Mouse (Mus musculus) intestine, embryonic 14.5 days (tissue): ENCODE results near the gene Clpb. TPM values are rescaled to one million over a fixed set of nuclear protein-coding genes. Genes with fewer than 3 reads are reported as not detected.

Source experiments
- ATAC-seq: fragments of 200-750 bp; cut with Nextera tagmentation; replicated peaks from 2 replicates; pipeline ENCODE4 v1.8.0; 2017; ENCODE audit warnings: low read depth, moderate number of reproducible peaks, moderate TSS enrichment, moderate library complexity; ENCODE audit not compliant: low FRiP score, low TSS enrichment
- DNase-seq: peaks from one replicate; pipeline ENCODE4 v3.0.0-alpha.2; 2018; ENCODE audit warnings: low spot score
- H3K27ac ChIP-seq: fragments of 300-500 bp; sonication (generic); 2 replicates; pipeline ENCODE4 v1.5.1; 2014; ENCODE audit warnings: low read depth, mild to moderate bottlenecking, control low read depth
- H3K27me3 ChIP-seq: fragments of 300-500 bp; sonication (generic); replicated peaks from 2 replicates; pipeline ENCODE4 v1.6.1; 2014; ENCODE audit warnings: low read length, control low read depth; ENCODE audit not compliant: control insufficient read depth, insufficient read depth
- H3K36me3 ChIP-seq: fragments of 300-500 bp; sonication (generic); 2 replicates; pipeline ENCODE4 v1.6.1; 2014; ENCODE audit warnings: low read length, control low read depth; ENCODE audit not compliant: control insufficient read depth, insufficient read depth
- H3K4me1 ChIP-seq: fragments of 300-500 bp; sonication (generic); replicated peaks from 2 replicates; pipeline ENCODE4 v1.6.1; 2014; ENCODE audit warnings: low read length, control low read depth, mixed read lengths; ENCODE audit not compliant: control insufficient read depth, insufficient read depth
- H3K4me2 ChIP-seq: fragments of 300-500 bp; sonication (generic); 2 replicates; pipeline ENCODE4 v1.6.1; 2014; ENCODE audit warnings: low read length
- H3K4me3 ChIP-seq: fragments of 300-500 bp; sonication (generic); 2 replicates; pipeline ENCODE4 v1.5.1; 2014; ENCODE audit warnings: low read depth, low read length, control low read depth, mixed read lengths
- H3K9ac ChIP-seq: fragments of 300-500 bp; sonication (generic); 2 replicates; pipeline ENCODE4 v1.6.1; 2014; ENCODE audit warnings: mild to moderate bottlenecking, low read length
- H3K9me3 ChIP-seq: fragments of 300-500 bp; sonication (generic); 2 replicates; pipeline ENCODE4 v1.6.1; 2016; ENCODE audit warnings: low read length, control low read depth; ENCODE audit not compliant: control insufficient read depth
- WGBS: fragments of 180-500 bp; shearing (Covaris S2); extraction: QIAGEN DNeasy Blood & Tissue Kit; methylation state at CpG from one replicate; pipeline ENCODE4 v1.1.7; 2014; 5-methylcytosine and 5-hydroxymethylcytosine counted together
- polyA plus RNA-seq: library from polyadenylated mRNA; unstranded; fragments of >200 nt; fragmentation: Nextera tagmentation; extraction: Ambion mirVana; gene quantifications from 2 replicates; pipeline ENCODE4 v1.2.1, GENCODE M21; 2014

The Clpb gene
- polyA plus RNA-seq, 1 experiment from 2014 or later = 50.8 TPM

DNA sequence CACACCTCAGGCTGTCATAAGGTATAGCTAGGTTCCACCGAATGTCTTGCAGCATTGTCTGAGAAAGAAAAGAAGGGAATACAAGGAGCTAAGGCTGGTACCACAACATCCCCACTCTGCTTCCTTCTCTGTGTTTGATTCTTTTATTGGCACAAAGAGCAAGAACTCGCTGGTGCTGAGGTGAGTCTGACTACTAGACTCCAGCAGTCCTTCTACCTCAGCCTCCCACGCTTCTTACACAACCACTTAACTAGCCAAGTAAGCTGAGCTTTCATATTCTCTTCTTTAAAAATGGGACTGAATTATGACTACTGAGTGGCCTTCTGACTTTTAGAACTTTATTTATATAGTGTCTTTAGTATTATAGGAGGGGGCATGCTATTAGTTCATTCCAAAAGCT is 56.9 kb downstream of the Clpb start:
- Histone ChIP-seq H3K4me1 (peaks cover 4% of the 10 kb centered on the region; the same call in 1 of the 2 replicates), H3K9me3 (no peaks in the 10 kb centered on the region), H3K27ac (no peak overlapping the region), H3K4me2 (no peak overlapping the region), H3K36me3 (no peaks in the 10 kb centered on the region), H3K27me3 (no peaks in the 10 kb centered on the region), H3K4me3 (no peak overlapping the region), H3K9ac (no peak overlapping the region)
- ATAC-seq (no peak), DNase-seq (no peak)
- 68% methylated on average over 3 of the region's 3 CpGs for WGBS

DNA sequence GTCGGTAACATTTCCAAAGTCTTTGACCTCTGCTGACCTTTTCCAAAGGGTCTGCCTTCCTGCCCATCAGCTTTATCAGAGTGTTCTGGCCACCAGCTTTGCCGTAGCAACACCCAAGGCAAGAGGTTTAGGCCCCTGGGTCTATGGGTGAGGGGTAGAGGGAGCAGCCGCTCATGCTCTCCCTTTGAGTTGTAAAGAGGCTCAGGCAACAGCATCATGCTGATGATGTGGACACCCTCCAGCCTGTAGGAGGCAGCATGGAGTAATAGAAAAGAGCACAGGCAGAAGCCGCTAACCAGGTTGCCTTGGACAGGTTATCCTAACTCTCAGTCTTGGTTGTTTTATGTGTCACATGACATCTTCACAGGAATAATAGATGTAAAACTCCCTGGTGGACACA is 61.6 kb downstream of the Clpb start:
- no peak for ATAC-seq
- H3K27me3 ChIP-seq = no peaks in the 10 kb centered on the region
- H3K9me3 ChIP-seq = no peaks in the 10 kb centered on the region
- H3K36me3 ChIP-seq = no peaks in the 10 kb centered on the region
- DNase-seq = no peak
- no peak overlapping the region for H3K4me3 ChIP-seq
- peaks cover 4% of the 10 kb centered on the region; the same call in 1 of the 2 replicates for H3K4me1 ChIP-seq
- no peak overlapping the region for H3K4me2 ChIP-seq
- WGBS = 66% methylated on average over 4 of the region's 4 CpGs
- no peak overlapping the region for H3K27ac ChIP-seq
- H3K9ac ChIP-seq = no peak overlapping the region

DNA sequence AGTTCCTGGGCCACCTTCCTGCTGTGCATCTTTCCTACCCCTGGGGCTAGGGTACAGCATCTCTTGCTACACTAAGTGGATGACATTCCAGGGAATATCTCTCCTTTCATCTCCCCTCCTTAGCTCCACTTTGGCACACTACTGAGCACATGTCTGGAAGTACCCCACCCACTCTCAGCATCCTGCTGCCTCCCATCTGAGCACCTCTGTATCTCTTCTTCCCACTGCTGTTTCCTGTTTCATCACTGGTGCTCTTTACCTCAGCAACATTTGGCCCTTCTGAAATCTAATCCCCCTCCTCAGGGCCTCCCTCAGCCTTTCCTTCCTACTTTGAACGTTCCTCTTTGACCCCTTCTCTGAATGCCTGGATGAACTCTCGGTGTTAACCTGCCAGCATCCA is 63.5 kb downstream of the Clpb start:
- Histone ChIP-seq H3K27me3 (no peaks in the 10 kb centered on the region), H3K4me3 (no peak overlapping the region), H3K27ac (no peak overlapping the region), H3K9me3 (no peaks in the 10 kb centered on the region), H3K36me3 (no peaks in the 10 kb centered on the region), H3K4me1 (no peaks in the 10 kb centered on the region), H3K9ac (no peak overlapping the region), H3K4me2 (no peak overlapping the region)
- 26% methylated on average over 2 of the region's 2 CpGs for WGBS
- DNase-seq = no peak
- ATAC-seq = no peak

DNA sequence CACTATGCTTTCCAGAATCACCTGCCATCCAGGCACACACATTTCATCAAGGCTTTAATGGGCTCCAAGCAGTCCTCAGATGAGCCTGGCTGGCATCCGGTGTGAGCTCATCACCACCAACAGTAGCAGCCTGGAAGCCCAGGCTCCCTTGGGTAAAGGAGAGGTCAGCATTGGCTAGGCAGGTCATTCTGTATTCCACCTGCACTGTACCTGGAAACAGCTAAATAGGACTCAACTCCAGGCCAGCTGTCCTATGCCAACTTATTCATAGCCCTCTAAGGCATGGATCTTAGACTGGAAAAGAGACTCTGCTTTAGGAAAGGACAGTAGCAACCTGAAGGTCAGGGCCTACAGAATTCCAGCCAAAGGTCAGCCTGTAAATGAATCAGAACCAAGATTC is 68.7 kb downstream of the Clpb start:
- no peak overlapping the region for H3K4me3 ChIP-seq
- H3K27ac ChIP-seq = no peak overlapping the region
- H3K9me3 ChIP-seq = no peaks in the 10 kb centered on the region
- WGBS = 88% methylated on average over 1 of the region's 1 CpGs
- H3K27me3 ChIP-seq = no peaks in the 10 kb centered on the region
- no peaks in the 10 kb centered on the region for H3K36me3 ChIP-seq
- H3K4me2 ChIP-seq = no peak overlapping the region
- H3K9ac ChIP-seq = no peak overlapping the region
- no peak for DNase-seq
- ATAC-seq = no peak
- no peaks in the 10 kb centered on the region for H3K4me1 ChIP-seq

DNA sequence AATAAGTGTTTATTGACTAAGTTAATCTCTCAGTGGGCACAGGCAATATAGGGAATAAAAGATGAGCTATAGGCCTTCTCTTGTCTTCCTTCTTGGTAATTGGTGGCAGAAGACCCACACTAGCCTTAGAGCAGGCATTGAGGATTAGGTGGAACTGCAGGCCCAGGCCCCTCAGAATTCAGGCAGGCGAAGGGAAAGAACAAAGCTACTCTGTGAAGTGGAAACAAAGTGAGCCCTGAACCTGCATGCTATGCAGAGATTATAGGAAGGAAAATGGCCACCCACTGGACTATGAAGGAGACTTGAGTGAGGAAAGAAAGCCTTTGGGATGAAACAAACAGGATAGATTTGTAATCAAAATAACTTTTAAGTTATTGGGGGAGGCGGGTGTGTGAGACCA is 69.6 kb downstream of the Clpb start:
- DNase-seq (no peak), ATAC-seq (no peak)
- Histone ChIP-seq H3K4me2 (no peak overlapping the region), H3K27me3 (no peaks in the 10 kb centered on the region), H3K9ac (no peak overlapping the region), H3K4me3 (no peak overlapping the region), H3K36me3 (no peaks in the 10 kb centered on the region), H3K27ac (no peak overlapping the region), H3K9me3 (no peaks in the 10 kb centered on the region), H3K4me1 (no peaks in the 10 kb centered on the region)
- 94% methylated on average over 2 of the region's 2 CpGs for WGBS

DNA sequence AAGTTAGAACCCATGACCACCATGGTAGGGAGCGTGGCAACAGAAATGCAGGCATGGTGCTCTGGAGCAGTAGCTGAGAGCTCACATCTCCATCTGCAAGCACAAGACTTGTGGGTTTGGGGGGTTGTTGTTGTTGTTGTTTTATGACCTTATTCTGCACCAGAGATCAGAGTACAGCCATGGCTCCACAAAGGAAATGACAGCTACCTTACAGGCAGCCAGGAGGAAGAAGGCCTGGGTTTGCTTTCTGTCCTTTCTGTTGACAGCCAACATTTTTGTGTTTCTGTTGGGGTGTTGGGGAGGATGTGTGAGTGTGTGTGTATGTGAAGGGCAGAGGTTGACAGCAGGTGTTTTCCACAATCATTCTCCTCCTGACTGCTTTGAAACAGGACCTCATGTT is 71.9 kb downstream of the Clpb start:
- no peak for ATAC-seq
- H3K4me1 ChIP-seq = no peaks in the 10 kb centered on the region
- no peak for DNase-seq
- no peak overlapping the region for H3K4me2 ChIP-seq
- H3K36me3 ChIP-seq = no peaks in the 10 kb centered on the region
- H3K4me3 ChIP-seq = no peak overlapping the region
- WGBS = 89% methylated on average over 1 of the region's 1 CpGs
- no peaks in the 10 kb centered on the region for H3K9me3 ChIP-seq
- H3K27me3 ChIP-seq = no peaks in the 10 kb centered on the region
- H3K27ac ChIP-seq = no peak overlapping the region
- H3K9ac ChIP-seq = no peak overlapping the region

DNA sequence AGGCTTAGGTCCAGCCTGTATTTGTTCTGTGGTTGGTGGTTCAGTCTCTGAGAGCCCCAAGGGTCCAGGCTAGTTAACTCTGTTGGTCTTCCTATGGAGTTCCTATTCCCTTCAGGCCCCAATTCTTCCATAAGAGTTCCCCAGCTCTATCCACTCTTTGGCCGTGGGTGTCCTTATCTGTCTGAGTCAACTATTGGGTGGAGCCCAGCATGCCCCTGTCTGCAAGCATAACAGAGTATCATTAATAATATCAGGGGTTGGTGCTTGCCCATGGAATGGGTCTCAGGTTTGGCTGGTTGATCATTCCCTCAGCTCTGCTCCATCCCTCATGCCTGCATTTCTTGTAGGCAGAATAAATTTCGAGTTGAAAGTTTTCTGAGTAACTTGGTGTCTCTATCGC is 74.3 kb downstream of the Clpb start:
- Histone ChIP-seq H3K27me3 (no peaks in the 10 kb centered on the region), H3K4me2 (no peak overlapping the region), H3K9ac (no peak overlapping the region), H3K4me1 (no peaks in the 10 kb centered on the region; the same call in 1 of the 2 replicates), H3K9me3 (no peaks in the 10 kb centered on the region), H3K36me3 (no peaks in the 10 kb centered on the region), H3K27ac (no peak overlapping the region), H3K4me3 (no peak overlapping the region)
- DNase-seq (no peak), ATAC-seq (no peak)
- 64% methylated on average over 3 of the region's 3 CpGs for WGBS

DNA sequence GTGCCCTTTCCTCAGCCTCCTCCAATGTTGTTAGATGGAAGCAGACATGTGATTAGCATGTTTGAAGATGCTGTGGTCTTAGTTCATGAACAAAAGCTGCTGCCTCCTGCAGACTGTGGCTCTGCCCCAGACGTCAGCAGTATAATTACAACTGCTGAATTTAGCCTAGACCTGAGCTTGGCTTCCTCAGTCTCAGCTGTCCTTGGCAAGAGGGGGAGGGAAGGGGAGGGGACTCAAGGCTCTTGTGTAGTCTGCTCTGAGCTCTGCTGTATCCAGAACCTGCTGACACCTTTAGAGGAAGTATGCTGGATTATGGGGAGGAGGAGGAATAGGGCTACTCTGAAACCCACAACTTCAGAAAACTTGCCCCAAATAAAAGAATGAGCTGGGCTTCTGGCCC is 76.2 kb downstream of the Clpb start:
- H3K9me3 ChIP-seq = no peaks in the 10 kb centered on the region
- no peak overlapping the region for H3K9ac ChIP-seq
- H3K27me3 ChIP-seq = no peaks in the 10 kb centered on the region
- no peak for ATAC-seq
- no peak overlapping the region for H3K27ac ChIP-seq
- no peak overlapping the region for H3K4me3 ChIP-seq
- no peak overlapping the region for H3K4me2 ChIP-seq
- H3K4me1 ChIP-seq = peaks cover 9% of the 10 kb centered on the region; the same call in 1 of the 2 replicates
- WGBS = 33% methylated on average over 1 of the region's 1 CpGs
- no peak for DNase-seq
- no peaks in the 10 kb centered on the region for H3K36me3 ChIP-seq

DNA sequence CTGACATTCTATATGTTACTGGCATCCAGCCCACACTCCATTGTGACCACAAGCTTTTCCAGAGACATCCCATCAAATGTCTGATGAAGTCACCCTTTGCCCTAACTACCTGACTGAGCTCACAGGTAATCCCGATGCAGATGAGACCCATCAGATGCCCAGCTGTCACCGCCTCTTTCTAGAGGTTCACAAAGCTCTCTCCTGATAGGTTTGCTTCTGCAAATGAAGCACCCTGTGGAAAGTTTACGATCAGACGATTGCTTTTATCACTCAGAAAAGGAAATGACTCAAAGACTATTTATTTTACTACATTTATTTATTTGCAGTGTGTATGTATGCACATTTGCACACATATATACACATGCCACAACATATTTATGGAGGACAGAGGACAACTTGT is 80.1 kb downstream of the Clpb start:
- Histone ChIP-seq H3K9me3 (no peaks in the 10 kb centered on the region), H3K27me3 (no peaks in the 10 kb centered on the region), H3K4me3 (no peak overlapping the region), H3K27ac (no peak overlapping the region), H3K4me2 (no peak overlapping the region), H3K4me1 (peaks cover 13% of the 10 kb centered on the region; the same call in 1 of the 2 replicates), H3K36me3 (no peaks in the 10 kb centered on the region), H3K9ac (no peak overlapping the region)
- ATAC-seq (no peak), DNase-seq (no peak)
- 31% methylated on average over 4 of the region's 4 CpGs for WGBS
